Mouse (Mus musculus) cerebellum, adult 2 months (tissue): Measurements from ENCODE around the gene Kcnb1. TPM values are rescaled to one million over a fixed set of nuclear protein-coding genes. Genes with fewer than 3 reads are reported as not detected.
A peak's percentile ranks its signal among the peaks of the same experiment; 100 is the strongest.

Experiments
- DNase-seq, 2 experiments: peaks; one replicate each; pipeline ENCODE4 v3.0.0; 2021
- H3K27ac ChIP-seq: fragments of 200-500 bp; 2 replicates; pipeline ENCODE4 v1.5.1; 2012; ENCODE audit warnings: low read length, control low read depth, inconsistent platforms; ENCODE audit not compliant: insufficient read depth
- H3K27me3 ChIP-seq: fragments of 200-500 bp; 2 replicates; pipeline ENCODE4 v1.6.1; 2012; ENCODE audit warnings: inconsistent platforms, mild to moderate bottlenecking, low read length, moderate library complexity; ENCODE audit not compliant: control insufficient read depth, insufficient read depth
- H3K4me1 ChIP-seq: fragments of 200-500 bp; 2 replicates; pipeline ENCODE4 v1.6.1; 2011; ENCODE audit warnings: low read length; ENCODE audit not compliant: control insufficient read depth, insufficient read depth
- H3K4me3 ChIP-seq: fragments of 200-500 bp; replicated peaks from 2 replicates; pipeline ENCODE3; 2011; ENCODE audit warnings: mild to moderate bottlenecking, low read depth, low read length, control low read depth; ENCODE audit not compliant: insufficient read depth
- CTCF ChIP-seq: fragments of 200-500 bp; IDR thresholded peaks from 2 replicates; pipeline ENCODE4 v1.5.1; 2011; ENCODE audit warnings: low read depth, mild to moderate bottlenecking, control low read depth, low read length, moderate library complexity, borderline replicate concordance; ENCODE audit not compliant: insufficient read depth
- POLR2A ChIP-seq: fragments of 200-500 bp; IDR thresholded peaks from 2 replicates; pipeline ENCODE4 v1.6.1; 2011; ENCODE audit warnings: low read length, control low read depth, borderline replicate concordance; ENCODE audit not compliant: insufficient read depth
- WGBS: fragments of 180-500 bp; shearing (Covaris S2); methylation state at CpG from one replicate; pipeline ENCODE4 v1.1.7; 2018; 5-methylcytosine and 5-hydroxymethylcytosine counted together
- polyA plus RNA-seq: library from polyadenylated mRNA; depleted of rRNA; stranded (reverse); fragments of >200 nt; gene quantifications from 2 replicates; pipeline ENCODE4 v1.2.3, GENCODE M21; 2012

Gene Kcnb1
- polyA plus RNA-seq, 1 experiment, result 9.2 TPM

GRCm38 (mm10) chr2:167058814-167059387 lies 131.1 kb downstream of the Kcnb1 start:
- H3K4me1 ChIP-seq, result peaks cover 18% of the 10 kb centered on the region; the same call in 1 of the 2 replicates

GRCm38 (mm10) chr2:167058201-167058600 lies 131.8 kb downstream of the Kcnb1 start:
- TF ChIP-seq POLR2A (no peak), CTCF (no peak)
- H3K4me1 ChIP-seq, result peaks cover 21% of the 10 kb centered on the region
- H3K27ac ChIP-seq, result no peak overlapping the region
- WGBS, result 86% methylated on average over 3 of the region's 3 CpGs
- DNase-seq, result no peak
- H3K4me3 ChIP-seq, result no peak overlapping the region
- no peaks in the 10 kb centered on the region for H3K27me3 ChIP-seq

More at GRCm38 (mm10) chr2:167058814-167059387, 131.1 kb downstream of the Kcnb1 start:
- H3K27me3 ChIP-seq, result no peaks in the 10 kb centered on the region
- no peak overlapping the region for H3K4me3 ChIP-seq
- 87% methylated on average over 3 of the region's 3 CpGs for WGBS
- TF ChIP-seq CTCF, result no peak
- no peak for TF ChIP-seq POLR2A
- no peak overlapping the region for H3K27ac ChIP-seq
- DNase-seq, result no peak

GRCm38 (mm10) chr2:167056942-167057323 lies 133.0 kb downstream of the Kcnb1 start:
- TF ChIP-seq POLR2A (no peak), CTCF (no peak)
- Histone ChIP-seq H3K4me3 (no peak overlapping the region), H3K27me3 (no peaks in the 10 kb centered on the region), H3K4me1 (peaks cover 23% of the 10 kb centered on the region), H3K27ac (no peak overlapping the region)
- DNase-seq, result no peak
- 85% methylated on average over 5 of the region's 5 CpGs for WGBS

GRCm38 (mm10) chr2:167056210-167056941 lies 133.6 kb downstream of the Kcnb1 start:
- Histone ChIP-seq H3K4me1 (peaks cover 20% of the 10 kb centered on the region), H3K4me3 (no peak overlapping the region), H3K27ac (no peak overlapping the region), H3K27me3 (no peaks in the 10 kb centered on the region)
- TF ChIP-seq CTCF (no peak), POLR2A (no peak)
- 95% methylated on average over 15 of the region's 15 CpGs for WGBS
- no peak for DNase-seq

GRCm38 (mm10) chr2:167055386-167055785 lies 134.6 kb downstream of the Kcnb1 start:
- WGBS, result 18% methylated on average over 15 of the region's 15 CpGs
- Histone ChIP-seq H3K27ac (no peak overlapping the region), H3K4me1 (peaks cover 14% of the 10 kb centered on the region), H3K4me3 (no peak overlapping the region), H3K27me3 (no peaks in the 10 kb centered on the region)
- DNase-seq, result no peak
- TF ChIP-seq POLR2A, result no peak
- TF ChIP-seq CTCF, result no peak

- TF ChIP-seq CTCF (no peak), POLR2A (no peak)
- Histone ChIP-seq H3K27ac (peak overlapping the region; percentile 35; the same call in 1 of the 2 replicates), H3K27me3 (no peaks in the 10 kb centered on the region), H3K4me1 (peaks cover 9% of the 10 kb centered on the region), H3K4me3 (no peak overlapping the region)
- 54% methylated on average over 9 of the region's 9 CpGs for WGBS
- DNase-seq, result no peak
These were observed 136.7 kb downstream of the Kcnb1 start for GRCm38 (mm10) chr2:167053127-167053844.

GRCm38 (mm10) chr2:167048698-167049358 lies 141.1 kb downstream of the Kcnb1 start:
- H3K4me1 ChIP-seq, result peaks cover 5% of the 10 kb centered on the region
- WGBS, result 88% methylated on average over 8 of the region's 8 CpGs
- DNase-seq, result no peak
- no peaks in the 10 kb centered on the region for H3K27me3 ChIP-seq
- no peak overlapping the region for H3K27ac ChIP-seq
- H3K4me3 ChIP-seq, result no peak overlapping the region
- TF ChIP-seq POLR2A (no peak), CTCF (no peak)
